Mouse (Mus musculus): ENCODE measurements around the gene Smok2a. TPM values are rescaled to one million over a fixed set of nuclear protein-coding genes. Genes with fewer than 3 reads are reported as not detected.

Smok2a gene
- polyA plus RNA-seq, 1 experiment = not detected

Other genes starting within 250 kb of the Smok2a start
- gene Wtap, start 227.0 kb upstream of the Smok2a start, polyA plus RNA-seq (2012; ENCODE audit: insufficient read depth, insufficient read length, missing spikeins) = 87.2 and 104 TPM in 2 replicates
- 92.6 and 97.7 TPM in 2 replicates for gene Sod2, start 214.3 kb upstream of the Smok2a start, polyA plus RNA-seq (2012; ENCODE audit: insufficient read depth, insufficient read length, missing spikeins)
- gene Gpr31b, start 168.9 kb upstream of the Smok2a start, polyA plus RNA-seq (2012; ENCODE audit: insufficient read depth, insufficient read length, missing spikeins) = not detected in 2 replicates
- gene Tcp10b, start 160.1 kb upstream of the Smok2a start, polyA plus RNA-seq (2012; ENCODE audit: insufficient read depth, insufficient read length, missing spikeins) = 0.21 TPM in 1 of 2 replicates, not detected in the other
- not detected in 2 replicates for gene Unc93a, start 89.4 kb upstream of the Smok2a start, polyA plus RNA-seq (2012; ENCODE audit: insufficient read depth, insufficient read length, missing spikeins)
- gene Smok2b, start 9.1 kb downstream of the Smok2a start, polyA plus RNA-seq (2012; ENCODE audit: insufficient read depth, insufficient read length, missing spikeins) = not detected in 2 replicates
- not detected in 2 replicates for gene Tcp10c, start 133.4 kb downstream of the Smok2a start, polyA plus RNA-seq (2012; ENCODE audit: insufficient read depth, insufficient read length, missing spikeins)